ENCODE assay signal across 24 mouse cellular contexts in the genomic region with DNA sequence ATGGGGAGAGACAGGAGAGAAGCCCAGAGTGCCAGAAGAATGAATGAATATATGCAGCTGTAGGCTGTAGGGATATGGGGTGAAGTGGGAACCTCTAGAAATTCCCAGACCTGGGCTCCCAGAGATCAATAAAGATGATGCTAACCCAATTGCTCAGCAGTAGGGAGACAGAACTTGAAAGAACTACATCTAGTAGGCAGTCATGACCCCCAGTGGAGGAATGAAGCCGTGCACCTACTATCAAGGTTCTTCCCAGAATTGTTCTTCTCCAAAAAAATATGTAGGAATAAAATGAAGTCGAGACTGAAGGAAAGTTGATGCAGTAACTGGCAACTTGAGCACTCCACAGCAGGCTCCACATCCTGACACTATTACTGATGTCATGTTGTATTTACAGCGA. TPM values are rescaled to one million over a fixed set of nuclear protein-coding genes. Genes with fewer than 3 reads are reported as not detected.
"Had no signal": no experiment of that assay in that cellular context is flagged by ENCODE, and none has a peak within 500 bp of the region (broad histone marks: within the 10 kb centered on the region; RNA-seq: fewer than 3 reads in every experiment).

No protein-coding gene starts in this region.

- DNase-seq: kidney, adult 11 months; kidney, postnatal 14 days; layer of hippocampus, adult 9-11 months; liver, embryonic 13.5 days; liver, postnatal 0 days; lung, postnatal 14 days; right cerebral cortex, postnatal 14 days; thymus, adult 2 months; thymus, postnatal 25 days had no signal

- H3K4me1 ChIP-seq: limb, embryonic 10.5 days; liver, embryonic 13.5 days; lung, embryonic 15.5 days; megakaryocyte, embryonic 14.5 days; midbrain, embryonic 12.5 days; stomach, embryonic 15.5 days had no signal

- ATAC-seq: liver, postnatal 0 days; midbrain, embryonic 16.5 days had no signal

- H3K4me3 ChIP-seq: limb, embryonic 10.5 days; liver, embryonic 13.5 days; lung, embryonic 15.5 days; megakaryocyte, embryonic 14.5 days; midbrain, embryonic 12.5 days; stomach, embryonic 15.5 days had no signal

- H3K27ac ChIP-seq: limb, embryonic 10.5 days; liver, embryonic 13.5 days; lung, embryonic 15.5 days; macrophage; midbrain, embryonic 12.5 days; stomach, embryonic 15.5 days had no signal

RNA-seq across cellular contexts. Expression of gene 4930474N05Rik, which starts 3.8 kb away (rescaled TPM):
- total RNA-seq: left cerebral cortex, adult 18-20 months; left cerebral cortex, postnatal 14 days had no signal
- polyA plus RNA-seq: kidney, embryonic 14.5 days; large intestine, adult 2 months; limb, embryonic 10.5 days; limb, embryonic 14.5 days; liver, embryonic 13.5 days; liver, postnatal 0 days; lung, embryonic 15.5 days; macrophage; midbrain, embryonic 12.5 days; midbrain, embryonic 16.5 days; neural tube, embryonic 14.5 days; spleen, adult 2 months; stomach, embryonic 15.5 days; thymus, adult 2 months; urinary bladder, adult 2 months had no signal
